In the genomic region with DNA sequence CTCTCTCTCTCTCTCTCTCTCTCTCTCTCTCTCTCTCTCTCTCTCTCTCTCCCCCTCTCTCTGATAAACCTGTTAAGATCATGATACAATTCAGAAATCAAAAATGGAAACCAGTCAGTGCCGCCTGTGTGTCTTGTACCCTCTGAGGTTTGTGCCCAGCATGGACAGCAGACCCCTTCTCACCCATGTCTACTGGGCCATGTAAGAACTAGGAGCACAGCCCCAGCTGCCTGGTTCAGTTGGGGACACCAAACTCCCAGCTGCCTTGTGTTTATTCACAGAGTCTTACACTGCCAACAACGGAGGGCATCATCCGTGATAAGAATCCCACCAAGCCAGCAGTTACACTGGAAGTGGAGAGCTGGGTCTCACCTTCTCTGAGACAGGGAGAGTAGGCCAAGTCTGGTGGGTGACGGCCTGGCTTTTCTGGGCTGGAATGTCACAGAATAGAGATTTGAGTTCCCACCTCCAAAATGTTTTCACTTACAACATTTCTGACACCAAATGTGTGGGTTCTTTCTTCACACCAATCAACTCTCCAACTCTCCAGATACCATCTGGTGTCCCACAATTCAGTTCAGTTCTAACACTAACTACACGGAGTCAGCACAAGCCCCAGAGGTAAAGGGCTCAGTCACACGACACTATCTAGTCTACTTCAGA, we compare ENCODE assay signal across 21 mouse cellular contexts.
DNase-seq lines count a peak whose midpoint lies in the region; ATAC-seq lines count a peak whose summit lies in the region.
"Had no signal": no experiment of that assay in that cellular context is flagged by ENCODE, and none has a peak within 500 bp of the region (broad histone marks: within the 10 kb centered on the region; RNA-seq: fewer than 3 reads in every experiment).

No protein-coding gene starts in this region.

- intact Hi-C loops in heart, postnatal 10 days (cut with DNase I) = loop anchor here (5.0 kb wide), 3 partner anchors 47 to 343 kb away; a partner anchor contains a TSS

- peak; percentile 61 for ATAC-seq in frontal cortex, adult (ENCODE audit: low TSS enrichment)
- ATAC-seq: CD4-positive, CD25-positive, alpha-beta regulatory T cell, adult 4 months; forebrain, embryonic 16.5 days; hindbrain, postnatal 0 days had no signal

- no peak for DNase-seq in frontal cortex, postnatal 25 days (ENCODE audit: low spot score in 2 of 2)
- DNase-seq in heart, postnatal 4 days = peak; percentile 11
- DNase-seq in heart, postnatal 10 days = no peak
- peak; percentile 29 to 51 for DNase-seq in left cerebral cortex, adult 18-20 months (ENCODE audit: low spot score in 2 of 2)
- DNase-seq in left cerebral cortex, adult 8-10 months (ENCODE audit: low spot score in 2 of 2) = no peak
- peak; percentile 32 for DNase-seq in testis, postnatal 10 days (ENCODE audit: low spot score)
- no peak for DNase-seq in testis, postnatal 14 days (ENCODE audit: low spot score)
- DNase-seq: adrenal gland, postnatal 14 days; cerebellum, adult 8-10 months; gastrocnemius, postnatal 14 days; kidney, adult 11 months; kidney, postnatal 4 days; liver, embryonic 13.5 days; lung, embryonic 14.5 days; right cerebral cortex, postnatal 4 days; thymus, adult 18-20 months; thymus, postnatal 4 days had no signal

Comparison
In these comparisons a context has a peak if more than half of its experiments do, and no peak if none do; other contexts are left out.
1. DNase-seq: peak in heart, postnatal 4 days (single experiment), left cerebral cortex, adult 18-20 months (2 of 2) and testis, postnatal 10 days (single experiment); none in frontal cortex, postnatal 25 days (0 of 2), heart, postnatal 10 days (0 of 2), left cerebral cortex, adult 8-10 months (0 of 2) and testis, postnatal 14 days (single experiment).